Mouse (Mus musculus) E14TG2a.4 (cell line): ENCODE results near the gene Usp5.
A peak's percentile ranks its signal among the peaks of the same experiment; 100 is the strongest.

ENCODE experiments used
- H3K27me3 ChIP-seq: 2 replicates; pipeline ENCODE4 v1.6.1; 2014; ENCODE audit warnings: low read length, control low read depth; ENCODE audit not compliant: insufficient read depth
- H3K36me3 ChIP-seq: 2 replicates; pipeline ENCODE4 v1.6.1; 2014; ENCODE audit warnings: low read length, control low read depth; ENCODE audit not compliant: insufficient read depth
- H3K4me1 ChIP-seq: replicated peaks from 2 replicates; pipeline ENCODE4 v1.6.1; 2014; ENCODE audit warnings: low read depth, low read length, control low read depth
- H3K4me3 ChIP-seq: replicated peaks from 2 replicates; pipeline ENCODE4 v1.5.1; 2014; ENCODE audit warnings: mild to moderate bottlenecking, low read length
- H3K9me3 ChIP-seq: 2 replicates; pipeline ENCODE4 v1.6.1; 2014; ENCODE audit warnings: low read length, control low read depth
- CTCF ChIP-seq: conservative IDR thresholded peaks from 2 replicates; pipeline ENCODE4 v1.5.1; 2014; ENCODE audit warnings: low read length
- NANOG ChIP-seq: IDR thresholded peaks from 2 replicates; pipeline ENCODE4 v1.6.1; 2014; ENCODE audit warnings: borderline replicate concordance, low read length, mixed read lengths
- POU5F1 ChIP-seq: IDR thresholded peaks from 2 replicates; pipeline ENCODE4 v1.6.1; 2014; ENCODE audit warnings: low read length, borderline replicate concordance

The Usp5 gene

GRCm38 (mm10) chr6:124854647-124855046 is 25.4 kb upstream of the Usp5 start:
- Histone ChIP-seq H3K36me3 (no peaks in the 10 kb centered on the region), H3K4me3 (no peak overlapping the region)
- TF ChIP-seq POU5F1, result no peak
- no peak for TF ChIP-seq NANOG
- TF ChIP-seq CTCF, result no peak

GRCm38 (mm10) chr6:124850535-124850934 is 21.3 kb upstream of the Usp5 start:
- H3K4me1 ChIP-seq, result peaks cover 66% of the 10 kb centered on the region
- peak overlapping the region; percentile 45 for H3K4me3 ChIP-seq
- H3K9me3 ChIP-seq, result no peaks in the 10 kb centered on the region
- no peak for TF ChIP-seq POU5F1
- TF ChIP-seq CTCF, result no peak
- TF ChIP-seq NANOG, result no peak
- H3K36me3 ChIP-seq, result no peaks in the 10 kb centered on the region
- peaks cover 30% of the 10 kb centered on the region for H3K27me3 ChIP-seq

More at GRCm38 (mm10) chr6:124854647-124855046, 25.4 kb upstream of the Usp5 start:
- Histone ChIP-seq H3K9me3 (no peaks in the 10 kb centered on the region), H3K27me3 (peaks cover 44% of the 10 kb centered on the region), H3K4me1 (peaks cover 71% of the 10 kb centered on the region)

GRCm38 (mm10) chr6:124847305-124847704 is 18.0 kb upstream of the Usp5 start:
- H3K4me3 ChIP-seq, result no peak overlapping the region
- H3K36me3 ChIP-seq, result no peaks in the 10 kb centered on the region
- peaks cover 12% of the 10 kb centered on the region for H3K27me3 ChIP-seq
- peaks cover 65% of the 10 kb centered on the region for H3K4me1 ChIP-seq
- TF ChIP-seq CTCF (peak; percentile 98), POU5F1 (no peak)
- H3K9me3 ChIP-seq, result no peaks in the 10 kb centered on the region

GRCm38 (mm10) chr6:124840241-124841167 is 11.2 kb upstream of the Usp5 start, which contains the start of gene Gnb3:
TSS of gene Gnb3 (minus strand) at chr6:124840275.
- H3K9me3 ChIP-seq, result no peaks in the 10 kb centered on the region
- H3K36me3 ChIP-seq, result peaks cover 3% of the 10 kb centered on the region
- peaks cover 53% of the 10 kb centered on the region for H3K4me1 ChIP-seq
- no peak within 1 kb of the TSS for H3K4me3 ChIP-seq
- H3K27me3 ChIP-seq, result no peaks in the 10 kb centered on the region; the same call in 1 of the 2 replicates
- no peak for TF ChIP-seq POU5F1
- TF ChIP-seq NANOG, result no peak
- TF ChIP-seq CTCF, result no peak

DNA sequence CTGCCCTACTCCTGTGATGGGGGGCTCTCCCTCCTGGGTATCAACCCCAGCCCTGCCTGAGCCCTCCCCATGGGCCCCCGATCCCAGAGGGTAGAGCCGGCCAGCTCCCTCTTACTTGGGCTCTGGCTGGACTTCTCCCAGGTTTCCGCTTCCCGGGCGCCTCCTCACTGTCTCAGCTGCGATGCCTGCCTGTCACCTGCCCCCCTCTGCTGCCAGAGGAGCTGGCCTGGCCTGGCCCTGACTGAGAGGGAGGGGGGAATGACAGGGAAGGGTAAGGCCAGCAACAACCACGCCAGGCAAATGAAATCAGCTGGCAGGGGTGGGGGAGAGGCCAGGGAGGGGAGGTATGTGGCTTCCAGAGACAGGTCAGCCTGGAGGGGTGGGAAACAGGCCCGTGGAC is 10.5 kb upstream of the Usp5 start:
- H3K4me1 ChIP-seq, result peaks cover 53% of the 10 kb centered on the region
- peaks cover 10% of the 10 kb centered on the region for H3K36me3 ChIP-seq
- no peak for TF ChIP-seq POU5F1
- TF ChIP-seq NANOG, result no peak
- TF ChIP-seq CTCF, result no peak
- H3K27me3 ChIP-seq, result no peaks in the 10 kb centered on the region; the same call in 1 of the 2 replicates
- no peaks in the 10 kb centered on the region for H3K9me3 ChIP-seq
- no peak overlapping the region for H3K4me3 ChIP-seq

GRCm38 (mm10) chr6:124836411-124836810 is 7.1 kb upstream of the Usp5 start:
- Histone ChIP-seq H3K4me1 (peaks cover 79% of the 10 kb centered on the region), H3K36me3 (peaks cover 44% of the 10 kb centered on the region), H3K27me3 (no peaks in the 10 kb centered on the region), H3K9me3 (no peaks in the 10 kb centered on the region), H3K4me3 (no peak overlapping the region)
- TF ChIP-seq NANOG, result no peak
- TF ChIP-seq CTCF, result no peak
- TF ChIP-seq POU5F1, result no peak

- TF ChIP-seq NANOG, result no peak
- TF ChIP-seq POU5F1, result no peak
- no peak for TF ChIP-seq CTCF
- Histone ChIP-seq H3K4me1 (peaks cover 84% of the 10 kb centered on the region), H3K27me3 (no peaks in the 10 kb centered on the region), H3K36me3 (peaks cover 47% of the 10 kb centered on the region), H3K4me3 (0 out of 2 replicates have a peak overlapping the region, but pooled peaks have one; percentile 10), H3K9me3 (no peaks in the 10 kb centered on the region)
These were observed 6.2 kb upstream of the Usp5 start for GRCm38 (mm10) chr6:124835531-124835930.

DNA sequence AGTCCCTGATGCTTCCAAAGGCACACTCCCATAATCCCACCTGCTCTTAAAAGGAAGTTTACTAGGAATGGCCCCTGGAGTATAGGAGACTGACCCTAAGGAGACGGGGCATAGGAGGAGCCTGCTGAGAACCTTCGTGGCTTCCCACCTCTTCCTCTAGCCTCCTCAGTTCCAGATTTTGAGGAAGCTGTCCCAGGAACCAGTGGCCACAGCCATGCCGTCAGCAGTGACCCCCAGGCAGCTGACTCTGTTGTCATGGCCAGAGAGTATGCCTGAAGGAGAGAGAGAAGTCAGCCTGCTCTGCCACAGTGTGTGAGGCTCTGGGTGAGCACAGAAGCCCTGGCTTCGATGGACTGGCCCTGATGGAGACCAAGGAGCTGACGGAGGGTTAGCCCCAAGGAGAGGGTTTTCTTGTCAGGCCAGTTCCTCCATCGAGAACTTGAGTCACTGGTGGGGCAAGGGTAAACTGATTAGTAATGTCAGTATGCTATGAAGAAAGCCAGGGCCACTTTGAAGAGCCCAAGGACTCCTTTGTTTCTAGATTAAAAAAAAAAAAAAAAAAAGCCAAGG is 5.3 kb upstream of the Usp5 start:
- TF ChIP-seq CTCF, result no peak
- no peak for TF ChIP-seq POU5F1
- TF ChIP-seq NANOG, result no peak
- H3K4me1 ChIP-seq, result peaks cover 75% of the 10 kb centered on the region
- no peaks in the 10 kb centered on the region for H3K9me3 ChIP-seq
- H3K27me3 ChIP-seq, result no peaks in the 10 kb centered on the region
- no peak overlapping the region for H3K4me3 ChIP-seq
- H3K36me3 ChIP-seq, result peaks cover 47% of the 10 kb centered on the region
